Mouse (Mus musculus) embryonic fibroblast, embryonic 13.5 days (primary cell): ENCODE measurements around the gene B3gnt8.

Experiments used
- CTCF ChIP-seq: IDR thresholded peaks from 2 replicates; pipeline ENCODE4 v1.5.1; 2011; ENCODE audit warnings: mild to moderate bottlenecking, control low read depth, low read length, moderate library complexity, borderline replicate concordance; ENCODE audit not compliant: insufficient read depth
- POLR2A ChIP-seq: IDR thresholded peaks from 2 replicates; pipeline ENCODE4 v1.6.1; 2011; ENCODE audit warnings: low read depth, mild to moderate bottlenecking, control low read depth, low read length, moderate library complexity

- TF ChIP-seq CTCF (no peak), POLR2A (no peak)
Measured at GRCm38 (mm10) chr7:25672442-25672841, 46.0 kb downstream of the B3gnt8 start.
